Mouse (Mus musculus) brain, embryonic 14.5 days (tissue): ENCODE results near the gene Rbm18.

ENCODE experiments used
- CTCF ChIP-seq: fragments of 200-500 bp; IDR thresholded peaks from 2 replicates; pipeline ENCODE4 v1.5.1; 2012; ENCODE audit warnings: inconsistent platforms, mild to moderate bottlenecking, moderate library complexity, borderline replicate concordance; ENCODE audit not compliant: insufficient read depth, insufficient read length; ENCODE audit errors: extremely low read depth
- POLR2A ChIP-seq: fragments of 200-500 bp; IDR thresholded peaks from 2 replicates; pipeline ENCODE4 v1.6.1; 2012; ENCODE audit warnings: mild to moderate bottlenecking, inconsistent platforms, borderline replicate concordance; ENCODE audit not compliant: poor library complexity, insufficient read depth, insufficient read length, severe bottlenecking; ENCODE audit errors: extremely low read depth

DNA sequence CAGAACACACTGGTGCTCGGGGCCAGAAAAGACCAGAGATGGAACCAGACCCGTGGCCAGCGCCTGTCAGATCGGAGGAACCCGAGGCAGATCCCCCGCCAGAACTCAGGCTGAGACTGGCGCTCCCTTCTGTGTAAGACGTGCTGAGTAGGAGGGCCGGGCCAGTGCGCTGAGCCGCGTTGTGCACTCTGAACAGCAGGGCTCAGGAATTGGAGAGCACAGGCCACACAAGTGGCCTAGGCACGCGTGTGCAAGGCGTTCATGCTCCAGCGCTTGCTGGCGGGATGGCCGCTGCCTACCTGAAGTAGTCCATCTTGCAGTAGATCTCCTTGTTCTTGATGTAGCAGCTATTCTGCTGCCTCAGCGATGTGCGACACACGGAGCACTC, 34.0 kb downstream of the Rbm18 start:
- TF ChIP-seq CTCF: no peak
- TF ChIP-seq POLR2A: no peak
